Mouse (Mus musculus) thymus, postnatal 0 days (tissue): ENCODE measurements around the gene Nfyc. TPM values are rescaled to one million over a fixed set of nuclear protein-coding genes. Genes with fewer than 3 reads are reported as not detected.
A peak's percentile ranks its signal among the peaks of the same experiment; 100 is the strongest.

Experiments
- DNase-seq: peaks from one replicate; pipeline ENCODE4 v3.0.0-alpha.2; 2015; ENCODE audit warnings: low spot score
- microRNA counts: library from miRNA; unstranded; fragments of <30 nt; microRNA quantifications from one replicate; lab custom pipeline; 2015
- microRNA-seq: library from miRNA; unstranded; fragments of <30 nt; microRNA quantifications from one replicate; pipeline ENCODE4, GENCODE M21; 2016; ENCODE audit warnings: borderline number of aligned reads
- polyA plus RNA-seq: library from polyadenylated mRNA; unstranded; fragments of >200 nt; fragmentation: Nextera tagmentation; extraction: Ambion mirVana; gene quantifications from 2 replicates; pipeline ENCODE4 v1.2.1, GENCODE M21; 2015

The Nfyc gene
- polyA plus RNA-seq, 1 experiment from 2014 or later, result 85.3 TPM

- DNase-seq, result peak; percentile 35
Observed at GRCm38 (mm10) chr4:120716141-120716571, 115.2 kb downstream of the Nfyc start.

GRCm38 (mm10) chr4:120713856-120714497, 117.4 kb downstream of the Nfyc start:
- no peak for DNase-seq

GRCm38 (mm10) chr4:120713021-120713420, 118.4 kb downstream of the Nfyc start:
- DNase-seq, result no peak

GRCm38 (mm10) chr4:120712236-120712635, 119.1 kb downstream of the Nfyc start:
- no peak for DNase-seq

MicroRNAs encoded within 50 kb of the gene (microRNA counts, 519-probe panel; counts per million panel counts)
- microRNA mmu-miR-30e (lab: Ali Mortazavi, UCI), result 5,355 counts per million, percentile 86 among the panel's probes with 10 or more counts

Small RNA genes within 50 kb of the gene (microRNA-seq; reads per million reads assigned to microRNA genes)
- not detected for gene Gm23936
- gene Mir30c-1, result 118 reads per million, percentile 47 among the genes with 10 or more reads in this experiment
- not detected for gene Mir30e
- gene Mir30f, result not detected

Other genes with a start within 250 kb of the Nfyc start
- gene Gm8439, start 242.8 kb downstream of the Nfyc start, polyA plus RNA-seq, result not detected in 2 replicates
- 3.8 and 4.1 TPM in 2 replicates for gene Cited4, start 165.0 kb downstream of the Nfyc start, polyA plus RNA-seq
- 0.32 and 0.34 TPM in 2 replicates for gene Kcnq4, start 83.0 kb downstream of the Nfyc start, polyA plus RNA-seq
- gene Rims3, start 23.2 kb upstream of the Nfyc start, polyA plus RNA-seq, result 0.30 and 0.35 TPM in 2 replicates
- gene Exo5, start 93.4 kb upstream of the Nfyc start, polyA plus RNA-seq, result 23.7 and 23.8 TPM in 2 replicates
- 2.4 and 3.8 TPM in 2 replicates for gene Zfp69, start 120.1 kb upstream of the Nfyc start, polyA plus RNA-seq
- gene Smap2, start 185.7 kb upstream of the Nfyc start, polyA plus RNA-seq, result 39.0 and 39.1 TPM in 2 replicates
- 0.20 and 0.41 TPM in 2 replicates for gene Col9a2, start 207.8 kb upstream of the Nfyc start, polyA plus RNA-seq